Mouse (Mus musculus) midbrain, embryonic 14.5 days (tissue): ENCODE data around the gene Mier2. TPM values are rescaled to one million over a fixed set of nuclear protein-coding genes. Genes with fewer than 3 reads are reported as not detected.

Source experiments
- microRNA-seq: library from miRNA; unstranded; fragments of <30 nt; microRNA quantifications from one replicate; pipeline ENCODE4, GENCODE M21; 2016
- polyA plus RNA-seq: library from polyadenylated mRNA; unstranded; fragments of >200 nt; fragmentation: Nextera tagmentation; extraction: Ambion mirVana; gene quantifications from 2 replicates; pipeline ENCODE4 v1.2.1, GENCODE M21; 2014

Gene Mier2
- polyA plus RNA-seq, 1 experiment from 2014 or later, result 48.8 TPM

Small RNA genes lying within 50 kb of the gene (microRNA-seq; reads per million reads assigned to microRNA genes)
- gene Mir6909, result 0.44 reads per million

Other genes with a start within 250 kb of the Mier2 start
- gene Vmn2r82, start 198.7 kb downstream of the Mier2 start, polyA plus RNA-seq, result not detected in 2 replicates
- not detected in 2 replicates for gene Vmn2r83, start 86.5 kb downstream of the Mier2 start, polyA plus RNA-seq
- gene Plpp2, start 21.4 kb downstream of the Mier2 start, polyA plus RNA-seq, result 14.7 and 19.1 TPM in 2 replicates
- not detected in 2 replicates for gene Theg, start 32.1 kb upstream of the Mier2 start, polyA plus RNA-seq
- 0.84 and 1.4 TPM in 2 replicates for gene C2cd4c, start 58.8 kb upstream of the Mier2 start, polyA plus RNA-seq
- 17.2 and 21.6 TPM in 2 replicates for gene Shc2, start 82.7 kb upstream of the Mier2 start, polyA plus RNA-seq
- 0.17 and 0.40 TPM in 2 replicates for gene Odf3l2, start 90.5 kb upstream of the Mier2 start, polyA plus RNA-seq
- gene Madcam1, start 109.4 kb upstream of the Mier2 start, polyA plus RNA-seq, result 0.31 and 1.00 TPM in 2 replicates
- 94.4 and 110 TPM in 2 replicates for gene Tpgs1, start 114.2 kb upstream of the Mier2 start, polyA plus RNA-seq
- gene Cdc34, start 127.0 kb upstream of the Mier2 start, polyA plus RNA-seq, result 80.4 and 94.9 TPM in 2 replicates
- 1.1 and 1.5 TPM in 2 replicates for gene Gzmm, start 133.8 kb upstream of the Mier2 start, polyA plus RNA-seq
- 680 and 689 TPM in 2 replicates for gene Bsg, start 149.3 kb upstream of the Mier2 start, polyA plus RNA-seq
- gene Hcn2, start 161.4 kb upstream of the Mier2 start, polyA plus RNA-seq, result 0.89 and 1.9 TPM in 2 replicates
- 35.9 and 39.8 TPM in 2 replicates for gene Polrmt, start 191.4 kb upstream of the Mier2 start, polyA plus RNA-seq
- gene Fgf22, start 199.9 kb upstream of the Mier2 start, polyA plus RNA-seq, result 0.87 and 1.0 TPM in 2 replicates
- gene Rnf126, start 211.8 kb upstream of the Mier2 start, polyA plus RNA-seq, result 92.8 and 94.6 TPM in 2 replicates
- 0.80 and 1.5 TPM in 2 replicates for gene Fstl3, start 222.1 kb upstream of the Mier2 start, polyA plus RNA-seq
- gene Prss57, start 235.8 kb upstream of the Mier2 start, polyA plus RNA-seq, result 0.30 TPM in 1 of 2 replicates, not detected in the other
- gene Palm, start 238.4 kb upstream of the Mier2 start, polyA plus RNA-seq, result 270 and 307 TPM in 2 replicates